Mouse (Mus musculus) cerebellum, adult 2 months (tissue): ENCODE results near the gene Wdr43. TPM values are rescaled to one million over a fixed set of nuclear protein-coding genes. Genes with fewer than 3 reads are reported as not detected.

Experiments used
- DNase-seq, 2 experiments: peaks; one replicate each; pipeline ENCODE4 v3.0.0; 2021
- H3K27ac ChIP-seq: fragments of 200-500 bp; 2 replicates; pipeline ENCODE4 v1.5.1; 2012; ENCODE audit warnings: low read length, control low read depth, inconsistent platforms; ENCODE audit not compliant: insufficient read depth
- H3K27me3 ChIP-seq: fragments of 200-500 bp; 2 replicates; pipeline ENCODE4 v1.6.1; 2012; ENCODE audit warnings: inconsistent platforms, mild to moderate bottlenecking, low read length, moderate library complexity; ENCODE audit not compliant: control insufficient read depth, insufficient read depth
- H3K4me1 ChIP-seq: fragments of 200-500 bp; 2 replicates; pipeline ENCODE4 v1.6.1; 2011; ENCODE audit warnings: low read length; ENCODE audit not compliant: control insufficient read depth, insufficient read depth
- H3K4me3 ChIP-seq: fragments of 200-500 bp; replicated peaks from 2 replicates; pipeline ENCODE3; 2011; ENCODE audit warnings: mild to moderate bottlenecking, low read depth, low read length, control low read depth; ENCODE audit not compliant: insufficient read depth
- CTCF ChIP-seq: fragments of 200-500 bp; IDR thresholded peaks from 2 replicates; pipeline ENCODE4 v1.5.1; 2011; ENCODE audit warnings: low read depth, mild to moderate bottlenecking, control low read depth, low read length, moderate library complexity, borderline replicate concordance; ENCODE audit not compliant: insufficient read depth
- POLR2A ChIP-seq: fragments of 200-500 bp; IDR thresholded peaks from 2 replicates; pipeline ENCODE4 v1.6.1; 2011; ENCODE audit warnings: low read length, control low read depth, borderline replicate concordance; ENCODE audit not compliant: insufficient read depth
- WGBS: fragments of 180-500 bp; shearing (Covaris S2); methylation state at CpG from one replicate; pipeline ENCODE4 v1.1.7; 2018; 5-methylcytosine and 5-hydroxymethylcytosine counted together
- polyA plus RNA-seq: library from polyadenylated mRNA; depleted of rRNA; stranded (reverse); fragments of >200 nt; gene quantifications from 2 replicates; pipeline ENCODE4 v1.2.3, GENCODE M21; 2012; rRNA removed

Wdr43 gene
- polyA plus RNA-seq, 1 experiment = 26.8 TPM

DNA sequence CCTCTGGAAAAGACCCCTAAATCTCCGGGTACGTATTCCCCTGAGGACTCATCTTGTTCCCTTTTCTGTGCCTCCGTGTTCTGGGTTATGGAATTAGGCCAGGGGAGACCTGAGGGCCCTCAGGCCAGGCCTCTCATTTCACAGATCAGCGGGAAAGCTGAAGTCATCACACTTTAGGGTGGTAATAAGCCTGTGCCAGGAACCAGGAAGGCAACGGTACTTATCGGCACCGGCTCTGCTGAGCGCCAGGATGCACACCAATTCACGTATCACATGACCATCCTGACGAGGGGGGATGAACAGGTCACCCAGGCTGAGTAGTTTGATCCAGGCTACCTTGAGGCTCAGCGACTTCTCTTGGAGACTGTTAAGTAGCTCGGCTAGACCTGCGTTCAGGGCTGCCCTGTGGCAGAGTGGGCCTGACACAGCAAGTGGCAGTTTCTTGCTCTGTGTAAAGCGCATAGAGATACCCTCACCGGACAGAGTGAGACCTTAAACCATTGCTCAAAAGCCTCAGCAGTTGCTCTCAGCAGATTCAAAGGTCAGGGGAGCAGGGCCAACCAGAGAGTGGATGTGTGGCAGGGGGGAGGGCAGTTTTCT is 80.1 kb downstream of the Wdr43 start:
- H3K27ac ChIP-seq = no peak overlapping the region
- TF ChIP-seq CTCF = no peak
- no peak for TF ChIP-seq POLR2A
- H3K4me1 ChIP-seq = 0 out of 2 replicates have a peak, but pooled peaks cover 8% of the 10 kb centered on the region
- H3K4me3 ChIP-seq = no peak overlapping the region
- H3K27me3 ChIP-seq = no peaks in the 10 kb centered on the region
- 83% methylated on average over 15 of the region's 15 CpGs for WGBS
- no peak for DNase-seq

- Histone ChIP-seq H3K4me1 (0 out of 2 replicates have a peak, but pooled peaks cover 8% of the 10 kb centered on the region), H3K27me3 (no peaks in the 10 kb centered on the region), H3K4me3 (no peak overlapping the region), H3K27ac (no peak overlapping the region)
- 76% methylated on average over 5 of the region's 5 CpGs for WGBS
- DNase-seq = no peak
- no peak for TF ChIP-seq POLR2A
- TF ChIP-seq CTCF = no peak
Observed at GRCm38 (mm10) chr17:71696396-71696795, 80.7 kb downstream of the Wdr43 start.

GRCm38 (mm10) chr17:71697896-71698618 is 82.4 kb downstream of the Wdr43 start:
- H3K27ac ChIP-seq = no peak overlapping the region
- 0 out of 2 replicates have a peak, but pooled peaks cover 8% of the 10 kb centered on the region for H3K4me1 ChIP-seq
- H3K27me3 ChIP-seq = no peaks in the 10 kb centered on the region
- no peak overlapping the region for H3K4me3 ChIP-seq
- no peak for DNase-seq
- TF ChIP-seq POLR2A = no peak
- no peak for TF ChIP-seq CTCF
- 19% methylated on average over 11 of the region's 11 CpGs for WGBS

GRCm38 (mm10) chr17:71698619-71698956 is 82.9 kb downstream of the Wdr43 start:
- Histone ChIP-seq H3K4me1 (0 out of 2 replicates have a peak, but pooled peaks cover 8% of the 10 kb centered on the region), H3K27ac (no peak overlapping the region), H3K4me3 (no peak overlapping the region), H3K27me3 (no peaks in the 10 kb centered on the region)
- TF ChIP-seq CTCF (no peak), POLR2A (no peak)
- WGBS = 48% methylated on average over 11 of the region's 11 CpGs
- no peak for DNase-seq

DNA sequence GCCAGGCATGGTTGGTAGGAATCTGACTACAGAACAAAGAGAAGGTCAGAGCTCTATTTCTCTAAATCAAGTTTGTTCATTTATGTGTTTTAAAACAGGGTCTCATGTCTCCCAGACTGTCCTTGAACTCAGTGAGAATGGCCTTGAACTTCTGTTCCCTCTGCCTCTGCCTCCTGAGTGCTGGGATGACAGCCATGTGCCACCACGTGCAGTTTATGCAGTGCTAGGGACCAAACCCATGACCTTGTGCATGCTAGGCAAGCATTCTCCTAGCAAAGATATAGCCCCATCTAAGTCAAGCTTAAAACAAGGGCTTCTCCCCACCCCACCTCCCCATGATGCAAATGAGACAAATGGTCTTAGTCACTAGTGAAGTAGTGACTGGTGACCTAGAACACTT is 89.4 kb downstream of the Wdr43 start:
- no peak for DNase-seq
- Histone ChIP-seq H3K27me3 (no peaks in the 10 kb centered on the region), H3K4me3 (no peak overlapping the region), H3K4me1 (no peaks in the 10 kb centered on the region), H3K27ac (no peak overlapping the region)
- whole genome bisulfite sequencing = 80% methylated on average over 1 of the region's 1 CpGs
- TF ChIP-seq POLR2A = no peak
- no peak for TF ChIP-seq CTCF

GRCm38 (mm10) chr17:71705550-71706480 is 90.1 kb downstream of the Wdr43 start:
- TF ChIP-seq CTCF (no peak), POLR2A (no peak)
- H3K27ac ChIP-seq = no peak overlapping the region
- no peaks in the 10 kb centered on the region for H3K27me3 ChIP-seq
- H3K4me1 ChIP-seq = no peaks in the 10 kb centered on the region
- H3K4me3 ChIP-seq = no peak overlapping the region
- 77% methylated on average over 14 of the region's 14 CpGs for WGBS
- DNase-seq = no peak

DNA sequence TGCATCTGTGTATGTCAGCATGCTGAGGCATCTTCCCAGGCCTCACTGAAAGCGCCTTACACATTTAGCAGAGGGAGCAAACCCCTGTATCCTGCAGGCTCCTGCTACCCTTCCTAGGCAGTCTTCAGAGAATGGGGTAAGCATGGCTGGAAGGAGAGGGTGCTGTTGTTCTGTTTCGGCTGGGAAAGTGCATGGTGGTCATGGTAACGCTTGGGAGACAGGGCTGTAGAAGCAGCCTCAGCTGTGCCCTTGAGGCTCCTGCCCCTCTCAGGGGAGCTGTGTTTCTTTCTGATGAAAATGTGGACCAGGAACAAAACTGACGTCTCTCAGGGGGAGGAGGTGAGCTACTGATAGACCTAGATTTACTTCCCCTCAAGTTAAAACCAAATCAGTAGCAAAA is 92.0 kb downstream of the Wdr43 start:
- TF ChIP-seq POLR2A (no peak), CTCF (no peak)
- no peaks in the 10 kb centered on the region; the same call in 1 of the 2 replicates for H3K27me3 ChIP-seq
- H3K4me3 ChIP-seq = no peak overlapping the region
- WGBS = 72% methylated on average over 4 of the region's 4 CpGs
- DNase-seq = no peak
- H3K27ac ChIP-seq = no peak overlapping the region
- H3K4me1 ChIP-seq = no peaks in the 10 kb centered on the region

Other genes starting within 250 kb of the Wdr43 start
- gene Gm4707, start 156.0 kb upstream of the Wdr43 start, polyA plus RNA-seq = 2.0 and 2.2 TPM in 2 replicates
- gene Smchd1, start 140.6 kb upstream of the Wdr43 start, polyA plus RNA-seq = 24.6 and 26.4 TPM in 2 replicates
- gene Ndc80, start 89.0 kb upstream of the Wdr43 start, polyA plus RNA-seq = 0.19 TPM in 1 of 2 replicates, not detected in the other
- gene Spdya, start 63.8 kb upstream of the Wdr43 start, polyA plus RNA-seq = 1.5 and 1.8 TPM in 2 replicates
- gene Togaram2, start 57.4 kb downstream of the Wdr43 start, polyA plus RNA-seq = 1.1 and 1.9 TPM in 2 replicates
- not detected in 2 replicates for gene Pcare, start 137.0 kb downstream of the Wdr43 start, polyA plus RNA-seq
- gene Clip4, start 152.6 kb downstream of the Wdr43 start, polyA plus RNA-seq = 35.3 and 42.9 TPM in 2 replicates